Mouse (Mus musculus) layer of hippocampus, postnatal 10 days (tissue): ENCODE data around the gene Pheta1. TPM values are rescaled to one million over a fixed set of nuclear protein-coding genes. Genes with fewer than 3 reads are reported as not detected.
A peak's percentile ranks its signal among the peaks of the same experiment; 100 is the strongest.

Experiments used
- DNase-seq, 2 experiments: peaks; one replicate each; pipeline ENCODE4 v3.0.0; 2021; ENCODE audit warnings: low spot score in 2 of 2
- long read RNA-seq: library from polyadenylated mRNA; stranded (forward); transcript quantifications from one replicate; pipeline ENCODE4 v2.0.0, GENCODE M21; 2023
- total RNA-seq, 2 experiments: library from RNA; stranded (reverse); gene quantifications; 2 replicates each; pipeline ENCODE4 v1.2.3; 2021

Pheta1 gene
- total RNA-seq: 10 to 100 TPM; 12.1 to 12.2 TPM
- long read RNA-seq, transcript Pheta1-201 (4 exons, 2,368 nt): major isoform, 16 of 22 reads
- long read RNA-seq, partial matches to known transcripts: 1 of 22 reads
- long read RNA-seq, other reads (novel, unspliced or antisense): 1 of 22 reads

GRCm38 (mm10) chr5:121848743-121849142 lies at the start of gene Pheta1:
TSS of gene Pheta1 (plus strand) at chr5:121848984.
- DNase-seq: peak; percentile 90 to 95

DNA sequence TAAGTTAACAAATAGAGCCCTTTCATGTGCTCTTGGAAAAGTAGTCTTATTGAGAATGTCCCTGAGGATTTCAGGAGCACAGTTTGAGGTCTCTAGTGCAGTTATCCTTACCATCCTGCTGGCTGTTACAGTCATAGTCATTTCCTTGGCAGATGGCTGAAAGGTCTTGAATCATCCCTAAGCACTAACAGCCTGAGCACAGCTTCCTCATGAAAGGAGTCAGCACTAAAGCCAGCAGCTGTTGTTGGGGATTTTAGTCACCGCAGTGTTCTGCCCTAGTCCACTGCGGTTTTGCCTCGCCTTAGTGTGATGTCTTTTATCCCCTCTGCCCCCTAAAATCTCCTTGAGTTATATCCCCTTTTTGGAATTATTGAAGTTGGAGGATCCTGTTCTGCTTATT lies 41.6 kb upstream of the Pheta1 start:
- DNase-seq: peak in 1 of 2 experiments; percentile 3

- no peak for DNase-seq
Measured at GRCm38 (mm10) chr5:121808202-121808601, 40.6 kb upstream of the Pheta1 start.

DNA sequence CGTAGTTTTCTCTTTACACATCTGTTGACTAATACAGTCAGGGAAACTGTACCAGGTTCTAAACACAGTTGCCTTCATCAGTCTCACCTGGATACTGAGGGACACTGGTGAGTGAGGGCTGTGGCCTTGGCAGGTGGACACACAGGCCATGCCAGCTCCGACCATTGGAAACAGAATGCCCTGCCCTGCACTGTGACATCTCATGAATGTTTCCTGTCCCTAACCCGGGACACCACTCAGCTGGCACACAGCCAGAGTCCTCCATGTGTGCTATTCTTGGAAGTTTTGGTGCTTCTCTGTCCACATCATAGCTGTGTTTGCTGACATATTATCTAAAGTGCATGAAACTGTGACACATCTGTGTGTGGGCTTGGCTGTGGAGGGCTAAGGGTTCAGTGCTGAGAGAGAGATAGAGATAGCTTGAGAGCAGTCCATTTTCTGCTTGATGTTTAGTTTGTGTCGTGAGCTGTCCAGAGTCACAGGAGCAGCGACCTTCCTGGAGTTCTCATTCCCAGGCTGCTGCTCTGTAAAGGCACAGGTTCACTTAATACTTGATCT lies 39.0 kb upstream of the Pheta1 start:
- peak in 1 of 2 experiments; percentile 5 for DNase-seq

DNA sequence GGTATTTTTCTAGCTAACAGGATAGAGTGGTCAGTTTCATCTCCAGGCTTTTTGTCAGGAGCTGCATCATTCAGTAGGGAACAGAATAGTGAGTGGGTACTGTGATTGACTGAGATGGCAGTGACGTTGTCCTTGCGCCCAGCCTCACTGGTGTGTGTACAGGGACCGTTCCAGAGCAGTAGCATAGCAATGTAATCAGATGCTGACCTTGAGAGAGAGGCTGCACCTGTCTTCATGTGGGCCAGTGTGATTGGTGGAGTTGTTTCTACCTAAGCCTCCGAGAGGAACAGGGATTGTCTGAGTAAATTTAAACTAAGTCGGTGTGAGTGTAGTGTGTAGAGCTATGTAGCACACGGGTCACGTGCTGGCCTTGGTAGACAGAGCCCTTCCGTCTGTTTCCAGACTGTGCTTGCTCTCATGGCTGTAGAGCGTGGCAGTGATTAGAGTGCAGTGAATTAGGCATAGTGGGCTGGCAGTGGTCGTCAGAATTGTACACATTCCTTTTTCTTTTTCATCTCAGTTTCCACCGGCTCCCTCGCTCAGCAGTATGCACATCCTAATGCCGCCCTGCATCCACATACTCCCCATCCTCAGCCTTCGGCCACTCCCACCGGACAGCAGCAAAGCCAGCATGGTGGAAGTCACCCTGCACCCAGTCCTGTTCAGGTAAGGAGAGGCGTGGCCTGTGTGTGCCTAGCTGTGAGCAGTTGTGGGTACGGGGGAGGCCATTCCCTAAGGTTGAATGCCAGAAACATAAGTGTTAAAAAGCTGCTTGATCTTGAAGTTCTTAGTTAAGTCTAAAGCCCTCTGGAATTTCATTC lies 38.2 kb upstream of the Pheta1 start:
- DNase-seq: peak in 1 of 2 experiments; percentile 4

DNA sequence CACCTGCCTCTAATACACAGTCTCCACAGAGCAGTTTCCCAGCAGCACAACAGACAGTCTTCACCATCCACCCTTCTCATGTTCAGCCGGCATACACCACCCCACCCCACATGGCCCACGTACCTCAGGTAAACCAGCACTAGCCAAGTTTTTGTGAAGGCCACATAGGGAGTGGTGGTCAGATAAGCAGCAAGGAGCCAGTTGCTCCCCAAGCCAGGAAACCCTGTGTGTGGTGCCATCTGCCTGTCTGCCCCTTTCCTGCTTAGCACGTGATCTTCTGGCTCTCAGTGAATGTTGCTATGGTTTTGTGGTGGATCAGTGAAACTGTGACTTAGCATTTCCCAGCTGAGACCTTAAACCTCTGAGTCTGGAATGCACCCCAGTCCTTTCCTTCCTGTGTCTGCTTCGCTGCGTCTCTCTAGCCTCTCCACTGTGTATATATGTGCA lies 37.3 kb upstream of the Pheta1 start:
- peak in 1 of 2 experiments; percentile 15 for DNase-seq

DNA sequence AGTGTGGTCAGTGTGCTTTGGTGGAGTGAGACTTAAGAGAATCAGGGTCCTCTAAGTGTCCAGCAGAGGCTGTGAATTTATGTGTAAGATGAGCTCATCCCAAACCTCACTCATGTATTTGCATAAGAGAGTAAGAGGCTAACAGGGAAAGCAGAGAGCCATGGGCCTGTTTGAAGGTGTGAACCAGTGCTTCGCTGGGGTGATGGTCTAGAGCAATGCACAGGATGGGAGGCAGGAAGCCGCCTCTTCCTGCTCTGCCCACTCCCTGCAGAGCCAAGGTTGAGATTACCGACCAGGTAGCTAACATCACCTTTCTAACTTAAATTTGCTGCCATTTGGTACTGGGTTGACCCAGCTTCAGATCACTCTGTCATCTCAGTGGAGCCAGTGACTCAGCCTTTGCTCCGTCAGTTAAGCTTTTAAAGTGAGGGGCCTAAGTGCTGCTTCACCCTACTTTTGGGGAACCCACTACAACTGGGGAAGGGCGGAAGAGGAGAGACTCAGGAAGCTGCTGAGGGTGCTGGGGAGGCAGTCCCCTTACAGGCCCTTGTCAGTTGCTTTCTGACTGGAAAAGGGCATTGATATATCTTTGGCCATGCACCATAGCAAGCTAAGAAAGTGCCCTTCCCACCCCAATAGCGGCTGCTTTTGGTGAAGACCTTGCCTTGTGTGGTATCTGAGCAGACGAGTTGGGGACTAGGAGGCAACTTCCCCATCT lies 36.1 kb upstream of the Pheta1 start:
- peak in 1 of 2 experiments; percentile 4 for DNase-seq

DNA sequence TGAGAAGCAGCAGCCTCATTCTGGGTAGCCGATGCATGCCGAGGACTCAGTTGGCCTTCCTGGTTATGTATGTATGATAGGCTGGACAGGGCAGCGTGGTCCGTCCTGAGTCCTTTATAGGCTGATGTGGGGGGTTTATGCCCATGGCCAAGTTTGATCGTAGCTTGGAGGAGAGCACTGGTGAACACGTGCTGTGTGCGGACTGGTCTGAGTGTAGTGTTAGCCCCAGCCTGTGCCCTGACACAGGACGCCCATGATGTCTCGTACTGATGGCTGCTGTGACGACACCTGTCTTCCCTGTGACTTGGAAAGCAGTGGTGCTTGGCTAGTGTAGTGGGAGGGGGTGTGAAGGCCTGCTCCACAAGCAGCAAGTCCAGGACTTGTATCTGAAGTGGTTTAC lies 35.0 kb upstream of the Pheta1 start:
- DNase-seq: peak in 1 of 2 experiments; percentile 6

DNA sequence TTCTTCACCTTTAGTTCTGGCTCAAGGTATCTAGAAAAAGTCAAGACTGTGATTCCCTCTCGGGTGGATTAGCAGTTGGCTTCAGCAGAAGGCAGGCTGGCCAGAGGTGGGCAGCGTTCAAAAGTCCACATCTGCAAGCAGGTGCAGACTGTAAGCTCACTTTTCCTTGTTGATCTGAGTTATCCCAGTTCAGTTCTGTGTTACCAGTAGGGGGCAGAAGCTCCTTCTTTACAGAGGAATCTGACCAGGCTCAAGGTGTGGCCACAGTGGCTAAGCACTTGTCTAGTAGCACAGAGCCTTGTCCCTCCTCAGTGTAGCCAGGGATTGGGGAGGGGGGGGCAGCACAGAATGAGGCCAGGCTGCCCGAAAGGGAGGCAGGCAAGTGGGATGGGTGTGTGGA lies 33.7 kb upstream of the Pheta1 start:
- peak; percentile 41 to 68 for DNase-seq

GRCm38 (mm10) chr5:121815867-121816380 lies 32.9 kb upstream of the Pheta1 start:
- no peak for DNase-seq

- DNase-seq: no peak
Measured at GRCm38 (mm10) chr5:121816611-121817010, 32.2 kb upstream of the Pheta1 start.

GRCm38 (mm10) chr5:121817551-121817950 lies 31.2 kb upstream of the Pheta1 start:
- DNase-seq: no peak

- DNase-seq: no peak
Measured at GRCm38 (mm10) chr5:121818401-121818800, 30.4 kb upstream of the Pheta1 start.

DNA sequence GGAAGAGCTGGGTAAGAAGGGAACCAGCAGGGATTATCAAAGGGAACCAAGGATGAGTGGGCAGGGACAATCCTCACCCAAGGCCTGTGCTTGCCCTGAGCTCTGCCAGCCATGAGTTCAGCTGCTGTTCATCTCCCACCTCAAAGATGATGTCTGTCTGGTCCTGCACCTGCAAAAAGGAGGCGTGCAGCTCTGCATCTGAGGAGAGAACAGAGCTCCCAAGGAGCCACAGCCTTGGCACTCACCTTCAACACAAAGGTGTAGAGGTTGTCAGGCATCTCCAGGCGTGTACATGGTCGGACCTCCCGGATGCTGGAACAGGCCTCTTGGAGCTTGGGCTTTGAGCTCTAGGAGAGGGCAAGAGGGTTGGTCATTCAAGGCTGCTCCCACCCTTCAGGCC lies 29.9 kb upstream of the Pheta1 start:
- no peak for DNase-seq

DNA sequence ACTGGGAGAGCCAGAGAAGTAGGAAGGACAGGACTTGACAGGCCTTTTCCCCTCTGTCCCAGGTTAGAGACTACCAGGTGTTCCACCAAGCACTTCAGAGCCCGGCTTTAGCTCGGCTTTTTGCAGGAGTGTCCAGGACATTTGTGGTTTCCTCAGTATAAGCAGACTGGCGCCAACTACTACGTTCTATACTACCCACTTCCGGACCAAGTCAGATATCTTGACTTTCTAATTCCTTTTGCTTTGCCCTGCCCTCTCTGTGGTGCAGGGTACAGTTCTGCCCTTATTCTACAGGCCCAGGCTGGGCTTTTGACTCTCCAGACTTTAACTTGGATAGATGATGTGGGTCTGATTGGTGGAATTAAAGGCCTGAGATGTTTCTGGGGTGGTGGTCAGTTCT lies 29.2 kb upstream of the Pheta1 start:
- no peak for DNase-seq

DNA sequence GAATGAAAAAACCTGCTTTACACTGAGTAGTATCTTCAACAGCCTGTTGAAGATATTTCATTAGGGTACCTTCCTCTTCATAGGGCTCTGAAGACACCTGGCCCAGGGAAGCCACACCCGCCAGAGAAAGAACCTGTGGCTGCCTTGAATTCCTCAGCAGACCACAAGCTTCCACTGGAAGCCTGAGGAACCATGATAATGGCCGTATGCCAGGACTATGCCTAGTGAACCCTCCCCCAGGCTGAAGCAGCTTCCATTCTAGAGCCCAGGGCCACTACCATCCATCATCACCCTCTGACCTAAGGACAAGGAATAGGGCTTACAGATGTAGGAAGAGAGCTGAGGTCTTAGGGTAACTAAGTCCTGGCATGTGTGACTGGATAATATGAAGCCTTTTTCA lies 28.6 kb upstream of the Pheta1 start:
- DNase-seq: no peak

DNA sequence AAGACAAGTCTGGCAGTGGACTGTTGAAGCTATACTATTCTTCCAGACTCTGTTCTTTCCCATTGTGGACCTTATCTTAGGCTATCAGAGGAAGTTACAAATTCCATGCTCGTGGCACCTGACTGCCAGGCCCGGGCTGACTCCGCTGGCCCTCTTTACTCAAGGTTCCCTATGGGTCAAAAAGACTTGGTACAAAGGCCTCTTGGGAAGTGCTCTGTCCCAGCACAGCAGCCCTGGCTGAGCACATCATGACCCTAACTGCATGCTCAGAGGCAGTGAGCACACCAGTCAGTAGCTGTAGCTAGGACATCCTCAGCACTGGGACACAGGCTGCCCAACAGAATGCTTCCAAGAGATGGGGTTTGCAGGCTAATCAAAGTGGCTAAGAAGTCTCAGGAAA lies 28.1 kb upstream of the Pheta1 start:
- DNase-seq: no peak

- no peak for DNase-seq
Measured at GRCm38 (mm10) chr5:121821116-121821515, 27.7 kb upstream of the Pheta1 start.

- no peak for DNase-seq
Measured at GRCm38 (mm10) chr5:121821552-121821951, 27.2 kb upstream of the Pheta1 start.

- DNase-seq: no peak
Measured at GRCm38 (mm10) chr5:121822786-121823505, 25.8 kb upstream of the Pheta1 start.

DNA sequence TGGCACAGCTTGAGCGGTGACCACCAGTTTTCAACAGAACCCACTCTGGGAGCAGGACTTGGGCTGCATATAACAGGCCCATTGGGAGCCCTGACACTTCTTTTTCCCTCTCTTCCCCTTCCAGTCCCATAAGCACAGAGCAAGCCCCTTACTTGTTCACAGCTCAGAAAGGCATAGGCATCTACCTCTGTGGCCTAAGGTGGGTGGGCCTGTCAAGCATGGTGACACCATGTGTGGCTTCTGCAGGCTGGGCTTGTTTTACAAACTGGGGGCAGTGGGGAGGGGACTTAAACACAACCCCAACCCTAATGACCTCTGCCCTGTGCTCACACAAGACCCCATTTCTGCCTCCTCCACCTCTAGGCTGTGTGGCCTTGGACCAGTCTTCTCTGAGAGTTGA lies 25.1 kb upstream of the Pheta1 start:
- no peak for DNase-seq
